Mouse (Mus musculus) limb, embryonic 11.5 days (tissue): ENCODE results near the gene Fbxl4. TPM values are rescaled to one million over a fixed set of nuclear protein-coding genes. Genes with fewer than 3 reads are reported as not detected.

Experiments
- ATAC-seq: fragments of 200-750 bp; cut with Nextera tagmentation; 2 replicates; pipeline ENCODE4 v1.8.0; 2017; ENCODE audit warnings: low read depth; ENCODE audit not compliant: insufficient number of reproducible peaks, low FRiP score, low TSS enrichment
- DNase-seq: peaks from one replicate; pipeline ENCODE4 v3.0.0-alpha.2; 2015; ENCODE audit warnings: low spot score
- H3K27ac ChIP-seq: fragments of 300-500 bp; sonication (generic); replicated peaks from 2 replicates; pipeline ENCODE4 v1.5.1; 2014; ENCODE audit warnings: low read depth, mild to moderate bottlenecking, low read length
- H3K27me3 ChIP-seq: fragments of 300-500 bp; sonication (generic); 2 replicates; pipeline ENCODE4 v1.6.1; 2014; ENCODE audit warnings: mild to moderate bottlenecking, low read length, mixed read lengths; ENCODE audit not compliant: control insufficient read depth, insufficient read depth
- H3K36me3 ChIP-seq: fragments of 300-500 bp; sonication (generic); 2 replicates; pipeline ENCODE4 v1.6.1; 2014; ENCODE audit warnings: mild to moderate bottlenecking, low read length, moderate library complexity, mixed read lengths; ENCODE audit not compliant: control insufficient read depth, insufficient read depth
- H3K4me1 ChIP-seq: fragments of 300-500 bp; sonication (generic); 2 replicates; pipeline ENCODE4 v1.6.1; 2014; ENCODE audit warnings: low read length, mixed read lengths; ENCODE audit not compliant: control insufficient read depth, insufficient read depth
- H3K4me2 ChIP-seq: fragments of 300-500 bp; sonication (generic); 2 replicates; pipeline ENCODE4 v1.6.1; 2014; ENCODE audit warnings: low read depth, mild to moderate bottlenecking, moderate library complexity; ENCODE audit not compliant: severe bottlenecking
- H3K4me3 ChIP-seq: fragments of 300-500 bp; sonication (generic); 2 replicates; pipeline ENCODE4 v1.5.1; 2014; ENCODE audit warnings: low read depth, low read length
- H3K9ac ChIP-seq: fragments of 300-500 bp; sonication (generic); 2 replicates; pipeline ENCODE4 v1.6.1; 2014; ENCODE audit warnings: mild to moderate bottlenecking, low read length
- H3K9me3 ChIP-seq: fragments of 300-500 bp; sonication (generic); 2 replicates; pipeline ENCODE4 v1.6.1; 2016; ENCODE audit warnings: low read length; ENCODE audit not compliant: control insufficient read depth
- WGBS: fragments of 180-500 bp; shearing (Covaris S2); extraction: QIAGEN DNeasy Blood & Tissue Kit; methylation state at CpG from one replicate; pipeline ENCODE4 v1.1.7; 2014; 5-methylcytosine and 5-hydroxymethylcytosine counted together
- polyA plus RNA-seq: library from polyadenylated mRNA; unstranded; fragments of >200 nt; fragmentation: Nextera tagmentation; extraction: Ambion mirVana; gene quantifications from 2 replicates; pipeline ENCODE4 v1.2.1, GENCODE M21; 2014

The Fbxl4 gene
- polyA plus RNA-seq, 1 experiment from 2014 or later = 7.9 TPM

- no peak overlapping the region for H3K9ac ChIP-seq
- H3K4me1 ChIP-seq = no peaks in the 10 kb centered on the region
- H3K4me2 ChIP-seq = no peak overlapping the region
- DNase-seq (no peak), ATAC-seq (no peak)
- no peaks in the 10 kb centered on the region for H3K27me3 ChIP-seq
- H3K4me3 ChIP-seq = no peak overlapping the region
- no peaks in the 10 kb centered on the region for H3K9me3 ChIP-seq
- WGBS = 92% methylated on average over 10 of the region's 10 CpGs
- H3K27ac ChIP-seq = no peak overlapping the region
- H3K36me3 ChIP-seq = no peaks in the 10 kb centered on the region
These were observed 45.6 kb downstream of the Fbxl4 start for GRCm38 (mm10) chr4:22402930-22403329.

GRCm38 (mm10) chr4:22420627-22421026 lies 63.3 kb downstream of the Fbxl4 start:
- Histone ChIP-seq H3K4me2 (no peak overlapping the region), H3K27ac (no peak overlapping the region), H3K9me3 (no peaks in the 10 kb centered on the region), H3K27me3 (no peaks in the 10 kb centered on the region), H3K4me1 (no peaks in the 10 kb centered on the region), H3K4me3 (no peak overlapping the region), H3K9ac (no peak overlapping the region), H3K36me3 (no peaks in the 10 kb centered on the region)
- no peak for DNase-seq
- no peak for ATAC-seq
- WGBS = 75% methylated on average over 2 of the region's 2 CpGs

GRCm38 (mm10) chr4:22422400-22422799 lies 65.1 kb downstream of the Fbxl4 start:
- ATAC-seq (no peak), DNase-seq (no peak)
- no peaks in the 10 kb centered on the region for H3K27me3 ChIP-seq
- H3K4me3 ChIP-seq = no peak overlapping the region
- H3K9ac ChIP-seq = no peak overlapping the region
- H3K4me2 ChIP-seq = no peak overlapping the region
- WGBS = 71% methylated on average over 4 of the region's 4 CpGs
- H3K9me3 ChIP-seq = no peaks in the 10 kb centered on the region
- H3K36me3 ChIP-seq = no peaks in the 10 kb centered on the region
- no peak overlapping the region for H3K27ac ChIP-seq
- H3K4me1 ChIP-seq = no peaks in the 10 kb centered on the region

GRCm38 (mm10) chr4:22428150-22428549 lies 70.8 kb downstream of the Fbxl4 start:
- Histone ChIP-seq H3K27ac (no peak overlapping the region), H3K4me3 (no peak overlapping the region), H3K9ac (no peak overlapping the region), H3K4me1 (no peaks in the 10 kb centered on the region), H3K4me2 (no peak overlapping the region), H3K9me3 (no peaks in the 10 kb centered on the region), H3K36me3 (no peaks in the 10 kb centered on the region), H3K27me3 (no peaks in the 10 kb centered on the region)
- 88% methylated on average over 3 of the region's 3 CpGs for WGBS
- ATAC-seq = no peak
- no peak for DNase-seq

- Histone ChIP-seq H3K9me3 (no peaks in the 10 kb centered on the region), H3K4me2 (no peak overlapping the region), H3K4me1 (no peaks in the 10 kb centered on the region), H3K27me3 (no peaks in the 10 kb centered on the region), H3K27ac (no peak overlapping the region), H3K9ac (no peak overlapping the region), H3K4me3 (no peak overlapping the region), H3K36me3 (no peaks in the 10 kb centered on the region)
- WGBS = 78% methylated on average over 1 of the region's 1 CpGs
- ATAC-seq (no peak), DNase-seq (no peak)
These were observed 112.2 kb downstream of the Fbxl4 start for GRCm38 (mm10) chr4:22469575-22469974.

GRCm38 (mm10) chr4:22476967-22477710 lies 119.8 kb downstream of the Fbxl4 start:
- 0 out of 2 replicates have a peak, but pooled peaks cover 5% of the 10 kb centered on the region for H3K4me1 ChIP-seq
- ATAC-seq (peak; percentile 66), DNase-seq (peak; percentile 81)
- H3K4me3 ChIP-seq = peak overlapping the region; percentile 39
- peaks cover 40% of the 10 kb centered on the region for H3K27me3 ChIP-seq
- peak overlapping the region; percentile 74 for H3K4me2 ChIP-seq
- H3K9me3 ChIP-seq = no peaks in the 10 kb centered on the region
- 0% methylated on average over 21 of the region's 23 CpGs for WGBS
- no peak overlapping the region for H3K27ac ChIP-seq
- H3K36me3 ChIP-seq = no peaks in the 10 kb centered on the region
- H3K9ac ChIP-seq = no peak overlapping the region

GRCm38 (mm10) chr4:22477711-22478230 lies 120.4 kb downstream of the Fbxl4 start:
- Histone ChIP-seq H3K9ac (no peak overlapping the region), H3K27me3 (peaks cover 44% of the 10 kb centered on the region), H3K4me1 (0 out of 2 replicates have a peak, but pooled peaks cover 5% of the 10 kb centered on the region), H3K4me2 (peak overlapping the region; percentile 74), H3K36me3 (no peaks in the 10 kb centered on the region), H3K27ac (no peak overlapping the region), H3K4me3 (peak overlapping the region; percentile 39), H3K9me3 (no peaks in the 10 kb centered on the region)
- ATAC-seq (no peak), DNase-seq (peak; percentile 59)
- WGBS = under 1% methylated on average over 20 of the region's 28 CpGs

GRCm38 (mm10) chr4:22478488-22479367 lies 121.4 kb downstream of the Fbxl4 start:
- under 1% methylated on average over 30 of the region's 30 CpGs for WGBS
- 0 out of 2 replicates have a peak, but pooled peaks cover 5% of the 10 kb centered on the region for H3K4me1 ChIP-seq
- H3K36me3 ChIP-seq = no peaks in the 10 kb centered on the region
- no peak; the same call in 1 of the 2 replicates for ATAC-seq
- no peak overlapping the region for H3K9ac ChIP-seq
- no peak overlapping the region for H3K4me2 ChIP-seq
- H3K4me3 ChIP-seq = no peak overlapping the region
- peak; percentile 60 for DNase-seq
- no peak overlapping the region for H3K27ac ChIP-seq
- no peaks in the 10 kb centered on the region for H3K9me3 ChIP-seq
- H3K27me3 ChIP-seq = peaks cover 45% of the 10 kb centered on the region
